Mouse (Mus musculus): Measurements from ENCODE around the gene Jak1.

Jak1 gene

DNA sequence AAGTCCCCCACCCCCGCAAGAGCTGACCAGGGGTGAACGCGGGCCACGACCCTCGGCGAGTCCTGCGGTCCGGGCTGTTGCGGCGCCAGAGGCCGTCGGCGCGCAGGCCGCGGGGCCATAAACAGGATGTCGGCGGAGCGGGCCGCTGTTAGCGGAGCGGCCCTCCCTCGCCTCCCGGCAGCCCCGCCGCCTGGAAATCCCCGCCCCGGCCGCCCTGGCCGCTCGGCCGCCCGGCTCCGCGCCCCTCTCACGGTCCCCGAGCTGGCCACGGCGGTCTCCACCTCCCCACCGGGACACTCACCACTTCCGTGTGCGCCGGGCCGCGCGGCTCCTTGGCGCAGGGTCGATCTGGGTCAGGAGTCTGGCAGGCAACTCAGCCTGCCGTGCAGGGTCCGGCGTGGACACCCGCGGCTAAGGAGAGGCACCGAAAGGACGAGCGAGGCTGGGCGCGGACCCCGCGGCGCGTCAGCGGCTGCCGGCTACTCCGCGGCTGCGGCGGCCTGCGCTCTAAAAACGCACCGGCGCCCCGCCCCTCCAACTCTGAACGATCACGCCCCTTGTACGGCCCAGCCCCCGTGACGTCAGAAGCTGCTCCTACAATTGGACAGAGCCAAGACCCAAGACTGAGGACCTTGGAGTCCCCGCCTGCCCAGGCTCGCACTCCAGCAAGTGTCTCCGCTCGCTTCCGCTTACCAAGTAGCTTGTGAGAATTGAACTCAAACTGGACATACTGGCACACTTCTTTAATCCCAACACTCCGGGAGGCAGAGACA is at the start of gene Jak1:
Gene Jak1, minus strand, starts transcription at position 542 of the 773 bp plus-strand sequence.
- DNase-seq = peak; percentile 95 to 98

DNA sequence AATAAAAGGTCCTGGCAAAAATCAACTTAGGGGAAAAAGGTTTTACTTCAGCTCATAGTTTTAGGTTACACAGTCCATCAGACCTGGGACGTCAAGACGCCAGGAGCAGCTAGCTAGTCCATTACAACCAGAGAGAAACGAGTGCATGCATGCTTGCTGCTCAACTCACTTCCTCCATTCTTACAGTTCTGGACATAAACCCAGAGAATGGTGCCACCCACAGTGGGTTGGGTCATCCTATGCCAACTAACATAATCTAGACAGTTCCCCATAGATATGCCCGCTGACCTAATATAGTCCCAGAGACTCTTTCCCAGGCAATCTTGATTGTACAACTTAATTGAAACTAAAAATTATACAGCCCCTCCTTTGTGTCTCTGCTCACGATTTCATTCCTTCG is 47.0 kb upstream of the Jak1 start:
- DNase-seq = no peak

DNA sequence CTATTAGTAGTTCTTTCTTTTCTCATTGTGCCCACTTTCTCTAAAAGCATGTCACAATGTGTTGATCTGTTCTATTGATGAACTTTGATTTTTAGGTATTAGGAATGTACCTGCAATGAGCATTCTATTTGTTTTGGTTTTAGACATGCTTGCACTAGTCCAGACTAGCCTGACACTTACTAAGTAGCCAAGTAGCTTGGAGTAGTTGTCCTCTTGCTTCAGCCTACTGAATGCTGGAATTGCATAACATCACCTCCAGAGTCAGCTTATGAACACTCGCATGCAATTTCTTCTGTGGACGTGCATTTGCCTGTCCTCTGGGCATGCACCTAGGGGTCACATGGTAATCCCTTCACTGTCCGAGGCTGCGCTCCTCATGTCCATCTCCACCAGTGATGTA is 43.1 kb upstream of the Jak1 start:
- no peak for DNase-seq

DNA sequence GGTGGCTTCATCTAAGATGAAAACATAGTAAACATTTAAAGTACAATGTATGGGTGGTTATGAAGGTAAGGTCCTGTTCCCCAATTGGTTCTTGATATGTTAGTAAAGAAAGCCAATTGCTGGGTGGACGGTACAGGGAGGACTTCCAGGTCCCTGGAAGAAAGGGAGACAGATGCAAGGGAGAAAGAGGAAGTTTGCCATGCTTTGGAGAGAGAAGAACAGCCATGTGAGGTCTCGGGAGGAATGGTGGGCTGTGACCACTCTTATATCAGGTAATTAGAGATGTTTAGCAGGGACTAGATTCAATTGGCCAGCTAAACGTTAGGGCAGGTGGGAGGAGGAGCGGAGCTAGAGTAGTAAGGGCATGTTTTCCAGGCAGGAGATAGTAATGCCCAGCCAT is 42.2 kb upstream of the Jak1 start:
- DNase-seq = no peak

DNA sequence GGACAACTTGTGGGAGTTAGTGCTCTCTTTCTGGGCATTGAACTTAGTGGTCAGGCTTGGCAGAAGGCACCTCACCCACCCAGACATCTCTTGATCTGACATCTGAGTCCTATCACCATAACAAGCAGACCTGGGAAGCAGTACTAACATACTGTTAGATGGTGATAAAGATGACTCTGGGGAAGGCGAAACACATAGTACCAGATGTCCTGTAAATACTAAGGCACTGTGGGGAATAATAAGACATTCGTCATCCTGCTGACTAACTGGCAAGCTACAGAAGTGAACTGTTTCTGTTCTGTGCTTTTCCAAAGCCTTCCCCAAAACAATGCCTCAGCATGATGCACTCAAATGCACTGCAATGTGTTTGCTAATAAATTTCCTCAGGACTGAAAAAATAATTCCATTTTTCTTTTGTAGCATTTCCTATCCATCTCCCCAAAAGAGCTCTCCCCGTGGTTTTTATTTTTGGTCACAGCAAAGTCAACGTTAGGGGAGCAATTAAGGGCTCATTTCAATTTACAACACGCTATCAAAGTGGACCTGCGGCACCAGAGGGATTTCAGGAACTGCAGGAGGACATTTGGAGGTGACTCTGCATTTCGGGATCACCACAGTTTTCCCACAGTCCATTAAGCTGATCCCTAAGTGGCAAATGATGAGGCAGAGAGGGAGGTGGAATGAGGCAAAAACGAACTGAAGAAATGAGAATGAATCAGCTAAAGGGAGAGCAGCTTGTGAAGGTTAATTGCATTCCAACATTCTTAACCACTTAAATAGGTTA is 41.2 kb upstream of the Jak1 start:
- no peak for DNase-seq

DNA sequence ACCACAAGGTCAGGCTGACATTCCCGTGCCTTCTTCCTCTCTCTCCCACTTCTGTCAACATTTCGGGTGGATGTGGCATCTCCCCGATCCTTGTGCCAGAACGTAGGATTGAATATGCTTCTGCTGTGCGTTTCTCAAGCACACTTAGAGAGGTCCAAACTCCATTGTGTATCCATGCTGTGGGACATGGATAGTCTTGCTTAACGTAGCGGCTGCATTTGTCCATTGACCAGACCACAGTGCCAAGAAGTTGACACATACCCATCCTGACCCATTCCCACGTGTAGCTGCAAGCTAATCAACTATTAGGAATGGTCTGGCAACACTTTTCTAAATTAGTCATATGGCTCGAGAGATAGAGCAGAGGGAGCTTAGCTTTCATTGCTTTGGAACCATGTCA is 40.0 kb upstream of the Jak1 start:
- DNase-seq = no peak

DNA sequence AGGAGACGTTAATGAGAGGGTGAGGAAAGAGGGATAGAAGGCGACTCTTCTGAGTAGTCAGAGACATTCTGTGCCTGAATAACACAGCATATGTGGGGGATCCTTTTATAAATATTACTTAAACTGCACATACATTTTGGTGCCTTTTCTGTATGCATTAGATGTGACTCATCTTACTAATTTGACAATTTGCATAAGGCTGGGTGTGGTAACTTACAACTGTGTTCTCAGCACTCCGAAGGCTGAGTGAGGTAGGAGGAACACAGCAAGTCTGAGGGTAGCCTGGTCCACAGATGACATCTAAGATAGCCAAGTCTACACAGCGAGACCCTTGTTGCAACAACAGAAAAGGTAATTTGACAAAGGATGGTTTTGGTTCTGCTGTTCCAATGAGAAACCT is 39.0 kb upstream of the Jak1 start:
- DNase-seq = no peak

DNA sequence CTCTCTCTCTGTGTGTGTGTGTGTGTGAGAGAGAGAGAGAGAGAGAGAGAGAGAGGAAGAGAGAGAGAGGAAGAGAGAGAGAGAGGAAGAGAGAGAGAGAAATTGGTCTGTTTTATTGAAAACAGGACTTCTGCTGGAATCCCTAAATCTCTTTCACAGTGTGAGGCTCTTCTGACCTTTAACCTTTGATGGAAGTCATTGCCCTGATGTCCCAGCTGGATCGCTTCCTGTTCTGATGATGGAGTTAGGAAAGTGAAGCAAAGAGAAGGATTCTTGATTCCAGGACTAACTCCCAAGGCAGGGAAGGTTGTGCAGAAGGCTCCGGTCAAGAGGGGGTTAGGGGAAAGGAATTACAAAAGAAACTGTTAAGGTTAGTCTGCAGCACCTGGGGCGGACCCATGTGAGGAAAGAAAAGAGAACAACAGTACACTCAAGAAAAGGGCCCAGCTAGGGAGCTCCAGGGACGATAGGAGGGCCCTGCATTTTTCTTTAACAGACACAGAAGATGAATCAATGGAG is 35.4 kb upstream of the Jak1 start:
- no peak for DNase-seq

DNA sequence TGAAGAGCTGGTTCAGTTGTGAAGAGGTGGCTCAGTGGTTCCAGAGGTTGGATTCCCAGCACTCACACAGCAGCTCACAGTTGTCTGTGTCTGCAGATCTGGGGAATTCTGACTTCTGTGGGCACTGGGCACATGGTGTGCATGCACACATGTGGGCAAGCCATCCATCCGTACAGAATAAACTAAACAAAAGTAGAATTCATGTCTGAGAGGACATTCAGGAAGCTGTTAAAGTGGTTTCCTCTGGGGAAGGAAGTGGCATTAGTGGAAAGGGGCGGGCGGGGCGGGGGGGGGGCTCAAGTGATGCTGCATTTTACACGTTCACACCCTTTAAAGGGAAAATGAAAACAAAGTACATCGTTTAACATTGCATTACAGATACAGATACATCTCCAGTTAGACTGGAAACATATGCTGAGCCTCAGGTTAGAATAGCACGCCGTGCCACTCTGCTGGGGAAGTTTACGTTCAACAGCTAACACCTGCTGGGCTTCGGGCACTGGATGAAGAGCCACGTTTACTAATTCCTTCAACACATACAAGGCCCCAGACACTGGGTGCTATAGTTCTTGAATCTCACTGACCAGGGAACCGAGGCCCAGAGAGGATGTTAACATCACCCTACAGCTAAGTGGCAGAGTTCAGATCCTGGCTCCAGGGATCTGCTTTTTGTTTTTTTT is 33.4 kb upstream of the Jak1 start:
- DNase-seq = no peak

DNA sequence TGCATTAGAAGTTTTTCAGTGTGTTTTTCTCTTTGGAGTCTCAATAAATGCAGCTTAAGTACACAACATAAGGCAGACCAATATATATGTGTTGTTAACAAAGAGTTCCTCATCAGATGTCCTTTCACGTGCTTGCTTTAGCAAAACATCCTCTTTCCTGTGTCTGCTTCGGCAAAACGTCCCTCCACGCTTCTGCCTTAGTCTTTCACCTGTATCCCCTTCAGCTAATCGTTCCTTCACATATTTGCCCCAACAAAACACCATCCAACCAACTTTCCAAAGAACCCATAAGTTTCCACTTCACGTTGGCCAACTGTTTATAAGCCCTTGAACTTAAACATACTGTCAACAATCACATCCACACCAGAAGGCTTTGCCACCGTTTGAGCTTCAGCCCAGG is 31.8 kb upstream of the Jak1 start:
- no peak for DNase-seq

DNA sequence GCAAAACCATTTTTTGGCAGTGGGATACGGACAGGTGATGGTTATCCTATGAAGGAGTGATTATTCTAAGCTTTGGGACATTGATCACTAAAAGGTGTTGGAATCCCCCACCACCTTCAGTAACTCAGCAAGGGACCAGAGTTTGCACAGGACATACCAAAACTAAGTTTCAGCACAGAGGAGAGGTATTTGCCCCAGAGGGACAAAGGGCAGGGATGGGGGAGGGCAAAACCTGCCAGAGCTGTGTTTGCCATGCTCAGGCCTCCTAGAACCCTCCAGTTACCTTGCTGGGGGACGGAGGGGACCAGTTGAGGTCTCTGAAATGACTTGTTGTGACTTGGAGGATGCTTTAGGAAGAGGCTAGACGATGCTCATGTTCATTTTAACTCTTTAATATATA is 30.7 kb upstream of the Jak1 start:
- DNase-seq = no peak

DNA sequence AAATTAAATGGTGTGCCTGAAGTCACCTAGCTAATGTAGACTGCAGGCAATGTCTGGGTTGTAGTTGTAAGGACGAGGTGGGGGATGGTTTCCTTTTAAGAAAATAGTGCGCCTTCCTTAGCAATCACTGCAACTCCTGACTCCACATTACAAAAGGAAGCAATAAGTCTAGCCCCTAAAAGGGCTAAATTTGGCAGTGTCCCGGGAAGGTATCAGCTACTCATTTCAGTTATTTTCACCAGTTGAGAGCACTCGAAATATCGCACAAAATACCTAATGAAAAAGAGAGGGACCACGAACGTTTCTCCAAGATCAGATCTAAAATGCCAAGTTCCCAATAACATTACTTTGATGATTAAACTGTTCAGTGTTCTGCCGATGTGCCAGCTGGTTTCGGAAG is 28.6 kb upstream of the Jak1 start:
- DNase-seq = no peak

DNA sequence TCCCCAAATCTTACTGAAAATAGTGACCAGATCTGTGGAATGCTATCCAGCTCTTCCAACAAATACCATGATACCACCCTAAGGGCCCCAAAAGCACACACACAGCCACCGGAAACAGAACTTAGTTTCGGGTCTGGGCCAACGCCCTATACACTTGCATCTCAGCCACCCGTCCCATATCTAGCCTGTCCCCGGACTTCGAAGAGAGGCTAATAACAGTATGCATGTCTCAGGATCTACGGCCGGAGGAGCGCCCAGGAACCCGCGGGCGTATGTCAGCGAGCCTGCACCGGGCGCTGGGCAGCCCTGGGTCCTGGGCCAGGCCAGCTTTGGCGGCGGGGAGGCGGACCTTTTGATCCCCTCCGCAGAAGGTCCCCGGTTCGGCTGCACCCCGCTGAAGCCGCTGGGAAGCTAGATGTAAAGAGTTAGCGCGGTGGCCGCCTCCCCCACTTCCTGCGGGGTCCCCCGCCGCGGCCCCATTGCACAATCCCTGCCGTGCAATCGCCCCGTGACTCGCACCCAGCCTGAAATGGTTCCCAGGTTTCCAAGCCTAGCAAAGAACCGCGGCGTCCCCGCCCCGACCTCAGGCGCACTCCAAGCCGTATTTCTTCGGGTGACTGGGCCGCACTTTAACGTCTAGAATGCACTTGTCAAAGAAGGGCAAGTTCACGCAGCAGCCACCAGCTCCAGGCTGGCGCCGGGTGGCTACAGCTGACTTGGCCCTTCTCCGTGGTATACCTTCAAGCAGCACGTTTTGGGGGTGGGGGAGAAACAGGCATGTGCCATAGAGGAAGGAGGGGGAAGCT is 27.9 kb upstream of the Jak1 start:
- peak; percentile 29 to 46 for DNase-seq

DNA sequence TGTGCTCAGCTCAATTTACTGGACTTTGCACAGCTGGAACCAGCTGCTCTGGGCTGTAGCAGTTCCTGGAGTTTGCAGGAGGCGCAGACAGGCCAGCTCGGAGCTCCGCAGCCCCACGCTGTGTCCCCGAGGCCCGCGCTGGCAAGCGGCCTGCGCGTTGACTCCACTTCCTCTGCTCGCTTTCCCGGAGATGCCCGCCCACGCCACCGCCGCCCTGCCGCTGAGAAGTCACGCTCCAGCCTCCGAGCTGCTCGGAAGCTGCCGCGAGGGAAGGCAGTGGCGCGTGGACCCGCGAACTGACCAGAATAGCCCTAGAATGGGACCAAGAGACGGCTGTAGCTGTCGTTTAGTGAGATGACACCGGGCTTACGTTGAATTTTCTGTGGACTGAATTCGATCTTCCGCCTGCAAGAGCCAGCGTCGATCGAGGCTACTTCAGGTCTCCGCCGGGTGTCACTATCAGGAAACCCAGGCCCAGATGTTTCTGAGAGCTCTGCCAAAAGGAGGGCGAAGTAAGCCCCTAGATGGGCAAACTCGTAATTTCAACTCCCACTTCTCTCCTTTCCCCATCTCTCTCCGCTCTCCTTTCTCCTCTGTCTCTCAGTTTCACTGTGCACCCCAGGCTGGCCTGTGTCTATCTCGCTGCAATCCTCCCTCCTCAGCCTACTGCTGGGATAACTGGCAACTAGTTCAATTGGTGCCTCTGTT is 27.1 kb upstream of the Jak1 start:
- DNase-seq = peak; percentile 79 to 87

DNA sequence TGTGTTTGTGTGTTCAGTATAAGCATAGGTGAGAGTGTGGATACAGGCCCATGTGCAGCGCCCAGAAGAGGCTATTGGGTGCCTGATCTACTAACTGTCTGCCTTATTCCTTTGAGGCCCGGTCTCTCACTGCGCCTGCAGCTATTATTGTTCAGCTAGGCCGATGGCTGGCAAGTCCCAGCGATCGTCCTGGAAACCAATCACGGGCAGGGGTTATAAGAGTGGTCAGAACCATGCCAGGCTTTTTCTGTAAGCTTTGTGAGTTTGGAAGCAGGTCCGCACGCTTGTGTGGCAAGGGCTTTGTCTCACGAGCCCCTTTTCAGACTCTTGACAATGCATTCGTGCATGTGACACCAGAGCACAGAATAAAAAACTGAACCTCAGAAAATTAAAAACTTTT is 23.2 kb upstream of the Jak1 start:
- DNase-seq = no peak

DNA sequence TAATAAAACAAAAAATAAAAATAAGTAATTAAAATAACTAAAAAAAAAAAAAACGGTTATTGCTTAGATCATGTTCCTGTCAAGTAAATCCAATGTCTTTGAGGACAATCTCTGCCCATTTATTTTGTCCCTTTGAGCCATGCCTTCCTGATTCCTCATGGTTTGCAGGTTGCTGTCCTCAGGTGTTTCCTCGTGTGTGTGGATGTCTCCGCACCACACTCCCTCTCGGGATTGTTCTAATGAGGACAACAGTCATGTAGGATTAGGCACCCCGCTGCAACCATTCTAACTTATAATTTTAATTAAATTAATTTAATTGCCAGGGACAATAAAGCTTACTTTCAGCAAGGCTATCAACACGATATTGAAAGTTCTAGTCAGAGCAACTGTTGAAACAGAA is 21.5 kb upstream of the Jak1 start:
- no peak for DNase-seq

DNA sequence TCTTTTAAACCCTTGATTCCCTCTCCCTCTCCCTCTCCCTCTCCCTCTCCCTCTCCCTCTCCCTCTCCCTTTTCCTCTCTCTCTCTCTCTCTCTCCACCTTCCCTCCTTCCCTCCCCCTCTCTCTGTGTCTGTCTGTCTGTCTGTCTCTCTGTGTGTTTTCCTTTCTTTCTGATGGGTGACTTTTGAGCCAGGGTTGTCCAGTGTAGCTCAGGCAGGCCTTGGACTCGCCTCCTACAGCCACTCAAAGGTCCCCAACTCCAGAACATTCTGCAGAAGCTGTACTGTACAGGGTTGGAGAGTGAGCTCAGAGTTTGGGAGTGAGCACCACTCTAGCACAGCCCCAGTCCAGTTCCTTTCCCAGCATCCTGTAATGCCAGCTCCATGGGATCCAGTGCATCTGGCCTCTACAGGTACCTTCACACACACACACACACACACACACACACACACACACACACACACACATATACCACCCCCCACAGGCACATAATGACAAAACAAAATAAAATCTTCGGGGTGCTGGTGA is 20.9 kb upstream of the Jak1 start:
- DNase-seq = no peak

DNA sequence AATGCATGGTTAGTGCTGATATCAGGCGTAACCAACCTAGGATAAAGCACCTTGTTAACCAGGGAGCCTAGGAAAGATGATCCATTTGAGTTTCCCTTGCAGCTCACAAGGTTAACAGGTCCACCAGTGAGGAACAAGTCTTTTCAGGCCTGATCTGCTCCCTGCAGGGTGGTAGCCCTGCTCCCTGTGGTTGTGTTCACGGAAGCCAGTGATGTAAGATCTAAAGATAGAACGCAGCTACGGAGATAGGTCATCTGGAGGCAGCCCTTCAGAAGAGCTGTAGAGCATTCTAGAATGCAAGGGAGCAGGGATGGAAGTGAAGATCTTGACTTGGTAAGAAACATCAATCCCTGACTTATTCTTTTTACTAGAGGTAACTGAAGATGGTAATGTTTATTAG is 18.9 kb upstream of the Jak1 start:
- peak; percentile 18 to 19 for DNase-seq

DNA sequence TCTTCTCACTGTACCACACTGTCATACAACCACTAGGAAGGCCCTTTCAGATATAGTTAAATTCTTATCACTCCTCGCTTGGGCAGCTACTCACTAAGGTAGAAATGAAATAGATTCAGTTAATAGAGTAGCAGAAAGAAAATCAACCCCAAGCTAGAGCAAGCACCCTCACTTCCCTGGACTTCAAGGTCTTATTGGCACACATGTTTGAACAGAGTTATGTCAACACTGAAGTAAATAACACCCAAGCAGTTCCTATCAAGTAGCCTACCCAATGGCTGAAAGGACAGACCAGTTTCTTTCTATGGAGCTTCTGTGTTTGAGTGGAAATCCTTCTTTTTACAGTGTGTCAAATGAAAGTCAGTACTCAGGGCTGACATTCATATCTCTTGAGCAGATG is 17.2 kb upstream of the Jak1 start:
- no peak for DNase-seq

DNA sequence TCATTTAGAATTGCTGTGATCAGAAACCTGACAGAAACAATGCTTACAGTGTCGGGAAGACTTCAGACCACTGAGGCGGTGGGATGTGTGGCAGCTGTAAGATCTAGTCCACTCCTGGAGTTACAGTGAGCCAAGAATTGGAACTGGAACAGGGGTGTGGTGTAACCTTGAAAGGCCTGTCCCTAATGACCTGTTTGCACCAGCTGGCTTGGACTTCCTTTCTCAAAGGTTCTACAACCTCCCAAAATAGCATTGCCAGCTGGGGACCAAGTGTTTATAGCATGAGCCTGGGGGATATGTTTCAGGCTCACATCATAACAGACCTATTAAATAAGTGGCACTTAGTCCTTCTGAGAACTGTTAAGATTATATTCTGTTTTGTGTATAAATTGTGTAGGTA is 15.0 kb upstream of the Jak1 start:
- DNase-seq = no peak

DNA sequence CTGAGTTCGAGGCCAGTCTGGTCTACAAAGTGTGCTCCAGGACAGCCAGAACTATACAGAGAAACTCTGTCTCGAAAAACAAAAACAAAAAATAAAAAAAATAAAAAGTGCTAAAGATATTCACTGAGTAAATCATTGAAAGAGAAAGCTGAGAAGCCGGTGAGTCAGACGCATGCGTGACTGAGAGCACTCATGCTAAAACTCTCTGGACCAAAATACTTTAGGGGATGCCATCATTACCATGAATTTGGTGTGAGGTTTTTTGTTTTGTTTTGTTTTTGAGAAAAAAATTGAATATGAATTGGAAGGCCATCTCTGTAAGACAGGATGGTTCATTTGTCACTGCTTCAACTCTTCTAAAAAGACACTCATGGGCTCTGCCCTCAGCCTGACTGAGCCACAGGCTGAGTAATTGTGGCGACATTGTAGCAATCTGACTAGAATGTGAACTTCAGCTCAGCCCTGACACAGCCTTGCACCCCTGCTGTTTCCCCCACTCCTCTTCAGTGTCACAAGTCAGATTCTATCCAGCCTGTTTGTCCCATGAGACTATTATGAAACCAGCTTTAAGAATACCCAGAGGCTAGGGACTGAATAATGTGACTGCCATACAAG is 11.5 kb upstream of the Jak1 start:
- no peak for DNase-seq

Data from cerebellum, postnatal 25 days (tissue).